Mouse (Mus musculus) retina, embryonic 14.5 days (tissue): ENCODE measurements at regions not wholly inside any gene's neighbourhood (a gene's known extent, or its start where the extent isn't known, plus 50 kb on each side); places are given as distances from the start of the nearest gene placed in this dataset.
"Not testable (repeated sequence)": the region's sequence is repeated elsewhere in the genome, so short reads cannot be mapped to it uniquely, and the experiment has no call there.

Experiments
- DNase-seq: peaks from one replicate; pipeline ENCODE4 v3.0.0-alpha.2; 2015; ENCODE audit warnings: low spot score

GRCm38 (mm10) chr9:25655767-25656513, 174.6 kb downstream of the Eepd1 start:
- peak; percentile 80 for DNase-seq

GRCm38 (mm10) chr9:25656534-25656933, 175.2 kb downstream of the Eepd1 start:
- no peak for DNase-seq

GRCm38 (mm10) chr9:25683635-25684333, 202.4 kb downstream of the Eepd1 start:
- no peak for DNase-seq

- peak; percentile 69 for DNase-seq
Measured at GRCm38 (mm10) chr9:25693632-25694031, 212.3 kb downstream of the Eepd1 start.

GRCm38 (mm10) chr9:25695018-25695417, 213.7 kb downstream of the Eepd1 start:
- DNase-seq = no peak

- no peak for DNase-seq
Measured at GRCm38 (mm10) chr9:25713636-25714035, 232.3 kb downstream of the Eepd1 start.

GRCm38 (mm10) chr9:25744162-25744561, 262.8 kb downstream of the Eepd1 start:
- DNase-seq = no peak

- no peak for DNase-seq
Measured at GRCm38 (mm10) chr9:25751138-25751537, 269.8 kb downstream of the Eepd1 start.

GRCm38 (mm10) chr9:25773899-25774298, 292.6 kb downstream of the Eepd1 start:
- no peak for DNase-seq

GRCm38 (mm10) chr9:25782631-25783030, 301.3 kb downstream of the Eepd1 start:
- no peak for DNase-seq

- no peak for DNase-seq
Measured at GRCm38 (mm10) chr9:25795142-25795910, 314.0 kb downstream of the Eepd1 start.

GRCm38 (mm10) chr9:25809562-25809961, 328.2 kb downstream of the Eepd1 start:
- DNase-seq = no peak

- DNase-seq = no peak
Measured at GRCm38 (mm10) chr9:25833295-25833694, 351.9 kb downstream of the Eepd1 start.

- DNase-seq = not testable (repeated sequence)
Measured at GRCm38 (mm10) chr9:25849914-25850313, 368.6 kb downstream of the Eepd1 start.

- not testable (repeated sequence) for DNase-seq
Measured at GRCm38 (mm10) chr9:25850608-25851007, 369.3 kb downstream of the Eepd1 start.

- DNase-seq = no peak
Measured at GRCm38 (mm10) chr9:25854545-25854944, 373.2 kb downstream of the Eepd1 start.

GRCm38 (mm10) chr9:25870260-25870659, 388.9 kb downstream of the Eepd1 start:
- DNase-seq = peak; percentile 12

GRCm38 (mm10) chr9:25896333-25896905, 415.1 kb downstream of the Eepd1 start:
- DNase-seq = peak; percentile 4
